Mouse (Mus musculus) stomach, postnatal 0 days (tissue): ENCODE measurements around the gene Pyroxd2. TPM values are rescaled to one million over a fixed set of nuclear protein-coding genes. Genes with fewer than 3 reads are reported as not detected.

Source experiments
- ATAC-seq: fragments of 200-750 bp; cut with Nextera tagmentation; 2 replicates; pipeline ENCODE4 v1.8.0; 2017; ENCODE audit not compliant: low FRiP score, low TSS enrichment
- DNase-seq: peaks from one replicate; pipeline ENCODE4 v3.0.0-alpha.2; 2016; ENCODE audit warnings: low spot score
- H3K27ac ChIP-seq: fragments of 300-500 bp; sonication (generic); replicated peaks from 2 replicates; pipeline ENCODE4 v1.5.1; 2014; ENCODE audit warnings: mild to moderate bottlenecking, control low read depth
- H3K27me3 ChIP-seq: fragments of 300-500 bp; sonication (generic); 2 replicates; pipeline ENCODE4 v1.6.1; 2014; ENCODE audit warnings: low read length; ENCODE audit not compliant: control insufficient read depth, insufficient read depth
- H3K36me3 ChIP-seq: fragments of 300-500 bp; sonication (generic); 2 replicates; pipeline ENCODE4 v1.6.1; 2014; ENCODE audit warnings: low read length, mixed read lengths; ENCODE audit not compliant: control insufficient read depth, insufficient read depth
- H3K4me1 ChIP-seq: fragments of 300-500 bp; sonication (generic); replicated peaks from 2 replicates; pipeline ENCODE4 v1.6.1; 2014; ENCODE audit warnings: antibody characterized with exemption; ENCODE audit not compliant: control insufficient read depth, insufficient read depth
- H3K4me2 ChIP-seq: fragments of 300-500 bp; sonication (generic); replicated peaks from 2 replicates; pipeline ENCODE4 v1.6.1; 2014; ENCODE audit warnings: low read depth, mild to moderate bottlenecking, control low read depth, moderate library complexity
- H3K4me3 ChIP-seq: fragments of 300-500 bp; sonication (generic); 2 replicates; pipeline ENCODE4 v1.5.1; 2014; ENCODE audit warnings: low read depth, low read length, control low read depth
- H3K9ac ChIP-seq: fragments of 300-500 bp; sonication (generic); 2 replicates; pipeline ENCODE4 v1.6.1; 2014; ENCODE audit warnings: mild to moderate bottlenecking, low read length, control low read depth, mixed read lengths
- H3K9me3 ChIP-seq: fragments of 300-500 bp; sonication (generic); 2 replicates; pipeline ENCODE4 v1.6.1; 2016; ENCODE audit warnings: low read length; ENCODE audit not compliant: control insufficient read depth
- CTCF ChIP-seq: IDR thresholded peaks from 2 replicates; pipeline ENCODE4 v1.5.1; 2016; ENCODE audit warnings: antibody characterized with exemption, low read depth, mild to moderate bottlenecking, moderate library complexity
- EP300 ChIP-seq: optimal IDR thresholded peaks from 2 replicates; pipeline ENCODE3; 2016; ENCODE audit warnings: antibody characterized with exemption
- WGBS: fragments of 180-500 bp; shearing (Covaris S2); extraction: QIAGEN DNeasy Blood & Tissue Kit; methylation state at CpG from one replicate; pipeline ENCODE4 v1.1.7; 2014; 5-methylcytosine and 5-hydroxymethylcytosine counted together
- polyA plus RNA-seq: library from polyadenylated mRNA; unstranded; fragments of >200 nt; fragmentation: Nextera tagmentation; extraction: Ambion mirVana; gene quantifications from 2 replicates; pipeline ENCODE4 v1.2.1, GENCODE M21; 2015

Pyroxd2 gene
- polyA plus RNA-seq, 1 experiment from 2014 or later = 1.8 TPM

DNA sequence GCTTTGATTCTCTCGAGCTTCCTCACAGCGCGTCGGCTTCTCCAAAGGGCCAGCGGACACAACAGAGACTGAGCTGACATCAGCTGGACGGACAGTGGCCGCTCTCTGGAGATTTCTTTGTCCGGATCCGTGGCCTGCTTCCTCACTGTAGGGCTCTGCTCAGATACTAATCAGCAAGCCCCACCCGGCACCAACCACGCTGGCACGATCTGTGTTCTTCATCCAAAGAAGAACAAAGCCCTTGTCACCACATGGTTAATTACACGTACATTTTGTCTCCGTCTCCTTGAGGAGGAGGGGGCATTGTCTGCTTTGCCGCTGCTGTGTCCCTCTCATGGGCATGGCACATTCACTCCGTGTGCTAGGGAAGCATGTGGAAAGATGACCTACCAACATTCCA is 9.3 kb downstream of the Pyroxd2 start:
- no peaks in the 10 kb centered on the region for H3K4me1 ChIP-seq
- no peak for TF ChIP-seq EP300
- no peak for TF ChIP-seq CTCF
- H3K27ac ChIP-seq = no peak overlapping the region
- no peak overlapping the region for H3K9ac ChIP-seq
- WGBS = 76% methylated on average over 16 of the region's 16 CpGs
- DNase-seq = no peak
- no peak overlapping the region for H3K4me3 ChIP-seq
- H3K36me3 ChIP-seq = no peaks in the 10 kb centered on the region
- no peaks in the 10 kb centered on the region for H3K9me3 ChIP-seq
- no peak overlapping the region for H3K4me2 ChIP-seq
- no peak for ATAC-seq
- no peaks in the 10 kb centered on the region for H3K27me3 ChIP-seq

DNA sequence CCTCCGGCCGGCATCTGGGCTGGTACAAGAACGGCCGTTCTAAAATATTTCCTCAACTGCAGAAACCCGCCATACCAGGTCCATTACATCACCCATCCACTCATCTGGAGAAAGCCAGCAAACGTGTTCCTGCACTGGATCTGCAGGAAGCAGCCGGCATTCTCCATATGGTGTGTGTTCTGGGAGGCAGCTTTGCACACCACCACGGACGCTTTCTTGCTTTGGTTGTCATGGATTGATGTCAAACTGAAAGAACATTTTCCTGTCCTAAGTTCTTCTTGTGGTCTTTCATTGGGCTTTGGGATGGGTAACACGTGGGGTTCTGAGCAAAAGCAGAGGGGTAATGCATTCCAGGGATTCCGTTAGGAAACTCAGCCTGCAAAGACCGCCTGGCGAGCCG is 10.7 kb downstream of the Pyroxd2 start:
- TF ChIP-seq EP300 (no peak), CTCF (no peak)
- peak overlapping the region; percentile 53; the same call in 1 of the 2 replicates for H3K27ac ChIP-seq
- no peaks in the 10 kb centered on the region for H3K36me3 ChIP-seq
- no peaks in the 10 kb centered on the region for H3K27me3 ChIP-seq
- DNase-seq (no peak), ATAC-seq (peak; percentile 10; the same call in 1 of the 2 replicates)
- no peaks in the 10 kb centered on the region for H3K9me3 ChIP-seq
- no peaks in the 10 kb centered on the region for H3K4me1 ChIP-seq
- H3K4me2 ChIP-seq = no peak overlapping the region
- no peak overlapping the region for H3K4me3 ChIP-seq
- whole genome bisulfite sequencing = 40% methylated on average over 14 of the region's 14 CpGs
- 0 out of 2 replicates have a peak overlapping the region, but pooled peaks have one; percentile 13 for H3K9ac ChIP-seq

DNA sequence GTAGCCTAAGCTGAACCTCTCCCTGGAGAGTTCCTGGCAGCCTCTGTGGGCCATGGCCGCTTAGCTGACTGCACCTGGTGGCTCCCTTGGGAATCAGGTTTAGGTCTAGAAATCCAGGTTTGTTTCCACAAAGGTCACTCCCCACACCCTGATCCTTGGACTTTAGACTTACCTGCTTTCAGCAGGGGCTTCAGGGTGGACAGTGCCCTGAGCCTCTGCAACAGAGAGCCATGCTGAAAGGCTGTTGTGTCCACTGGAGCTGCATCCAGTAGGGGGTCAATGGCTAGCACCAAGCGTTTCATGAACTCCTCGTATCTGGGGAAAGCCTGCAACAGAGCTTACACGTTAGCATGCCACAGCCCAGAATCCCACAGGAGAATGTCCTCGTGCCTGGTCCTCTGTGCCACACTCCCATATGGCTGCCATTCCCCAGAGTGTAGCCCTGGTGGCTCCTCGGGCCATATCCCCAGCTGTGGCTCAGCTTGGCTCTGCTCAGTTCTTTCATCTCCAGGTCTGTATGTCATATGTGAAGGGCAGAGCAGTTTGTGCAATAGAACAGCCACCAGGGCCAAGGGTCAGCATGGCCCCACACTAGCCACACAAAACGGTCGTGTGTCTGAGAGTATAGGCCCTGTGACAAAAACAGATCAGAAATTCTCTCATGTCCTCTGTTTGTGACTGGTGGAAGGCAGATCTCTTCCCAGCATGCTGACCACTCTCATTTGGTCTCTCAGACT is 12.2 kb downstream of the Pyroxd2 start:
- Histone ChIP-seq H3K27me3 (no peaks in the 10 kb centered on the region), H3K4me3 (no peak overlapping the region), H3K27ac (no peak overlapping the region), H3K36me3 (no peaks in the 10 kb centered on the region), H3K9ac (no peak overlapping the region), H3K4me1 (no peaks in the 10 kb centered on the region), H3K4me2 (no peak overlapping the region), H3K9me3 (no peaks in the 10 kb centered on the region)
- TF ChIP-seq EP300 (no peak), CTCF (no peak)
- no peak for ATAC-seq
- no peak for DNase-seq
- WGBS = 87% methylated on average over 8 of the region's 8 CpGs

DNA sequence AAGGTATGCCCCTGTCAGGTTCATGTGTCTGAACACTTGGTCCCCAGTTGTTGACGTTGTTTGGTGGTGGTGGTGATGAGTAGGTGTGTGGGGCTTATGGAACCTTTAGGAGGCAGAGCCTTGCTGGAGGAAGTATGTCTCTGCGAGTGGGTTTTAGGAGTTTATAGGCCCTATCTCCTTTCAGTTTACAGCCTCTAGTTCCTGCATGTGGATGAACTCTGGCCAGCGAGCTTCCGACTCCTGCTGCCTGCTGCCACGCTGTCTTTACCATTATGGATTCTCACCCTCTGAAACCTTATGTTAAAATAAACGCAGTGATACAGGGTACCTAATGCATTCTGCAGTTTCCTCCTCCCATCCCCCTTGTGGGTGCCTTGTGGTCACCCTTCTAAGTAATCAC is 12.8 kb downstream of the Pyroxd2 start:
- ATAC-seq = no peak
- 85% methylated on average over 6 of the region's 6 CpGs for WGBS
- H3K4me1 ChIP-seq = no peaks in the 10 kb centered on the region
- TF ChIP-seq EP300 (no peak), CTCF (no peak)
- no peak overlapping the region for H3K4me3 ChIP-seq
- no peak overlapping the region for H3K9ac ChIP-seq
- H3K9me3 ChIP-seq = no peaks in the 10 kb centered on the region
- H3K36me3 ChIP-seq = no peaks in the 10 kb centered on the region
- H3K27ac ChIP-seq = no peak overlapping the region
- no peaks in the 10 kb centered on the region for H3K27me3 ChIP-seq
- no peak overlapping the region for H3K4me2 ChIP-seq
- DNase-seq = no peak

DNA sequence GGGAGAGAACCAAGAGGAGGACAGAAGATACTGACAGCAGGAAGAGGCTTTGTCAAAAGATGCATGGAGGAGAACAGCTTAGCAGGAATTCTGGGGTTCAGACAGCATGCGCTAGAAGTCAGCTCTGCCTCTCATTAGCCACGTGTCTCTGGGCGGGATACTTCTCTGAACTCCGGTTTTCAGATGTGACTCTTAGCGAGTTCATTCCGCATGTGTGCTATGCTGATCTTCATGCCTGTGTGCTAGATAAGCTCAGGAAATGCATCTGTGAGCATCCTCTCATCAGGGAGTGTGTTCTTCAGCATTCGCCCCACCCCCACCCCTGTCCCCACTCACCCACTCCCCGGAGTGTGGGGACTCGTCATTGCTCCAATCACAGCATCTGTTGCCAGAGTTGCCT is 14.8 kb downstream of the Pyroxd2 start:
- DNase-seq (no peak), ATAC-seq (no peak)
- no peaks in the 10 kb centered on the region for H3K9me3 ChIP-seq
- H3K4me1 ChIP-seq = no peaks in the 10 kb centered on the region
- no peak overlapping the region for H3K9ac ChIP-seq
- no peak overlapping the region for H3K4me2 ChIP-seq
- H3K36me3 ChIP-seq = no peaks in the 10 kb centered on the region
- no peak overlapping the region for H3K4me3 ChIP-seq
- no peaks in the 10 kb centered on the region for H3K27me3 ChIP-seq
- 80% methylated on average over 9 of the region's 9 CpGs for WGBS
- no peak overlapping the region for H3K27ac ChIP-seq
- no peak for TF ChIP-seq CTCF
- no peak for TF ChIP-seq EP300

DNA sequence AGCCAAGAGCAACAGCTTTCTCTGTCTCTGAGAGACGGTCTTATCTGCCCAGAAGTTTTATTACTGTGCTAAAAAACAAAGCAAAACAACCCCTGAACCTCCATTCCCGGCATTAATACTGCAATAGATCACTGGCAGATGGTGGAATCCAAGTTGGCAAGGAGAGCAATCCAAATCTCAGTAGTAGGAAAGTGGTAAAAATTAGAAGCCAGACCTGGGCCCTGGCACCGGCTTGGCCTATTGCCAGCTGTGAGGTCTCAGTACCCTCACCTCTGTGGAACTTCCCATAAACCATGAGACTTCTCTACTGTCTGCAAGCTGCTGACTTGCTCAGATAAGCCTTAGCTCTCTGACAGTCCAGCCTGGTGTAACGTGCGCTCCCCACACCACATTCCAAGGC is 17.6 kb downstream of the Pyroxd2 start:
- Histone ChIP-seq H3K27ac (no peak overlapping the region), H3K9ac (no peak overlapping the region), H3K36me3 (no peaks in the 10 kb centered on the region), H3K4me3 (no peak overlapping the region), H3K9me3 (no peaks in the 10 kb centered on the region), H3K27me3 (no peaks in the 10 kb centered on the region), H3K4me1 (no peaks in the 10 kb centered on the region), H3K4me2 (no peak overlapping the region)
- no peak for TF ChIP-seq EP300
- TF ChIP-seq CTCF = no peak
- 68% methylated on average over 5 of the region's 5 CpGs for WGBS
- DNase-seq = no peak
- no peak for ATAC-seq
